Mouse (Mus musculus) kidney, embryonic 15.5 days (tissue): Measurements from ENCODE around the gene Sema7a. TPM values are rescaled to one million over a fixed set of nuclear protein-coding genes. Genes with fewer than 3 reads are reported as not detected.

Experiments
- polyA plus RNA-seq: library from polyadenylated mRNA; unstranded; fragments of >200 nt; fragmentation: Nextera tagmentation; extraction: Ambion mirVana; gene quantifications from 2 replicates; pipeline ENCODE4 v1.2.1, GENCODE M21; 2015

The Sema7a gene
- polyA plus RNA-seq, 1 experiment from 2014 or later: 0.39 TPM

Other genes starting within 250 kb of the Sema7a start
- 33.6 and 34.4 TPM in 2 replicates for gene Edc3, start 231.6 kb upstream of the Sema7a start, polyA plus RNA-seq
- 71.0 and 71.8 TPM in 2 replicates for gene Clk3, start 174.3 kb upstream of the Sema7a start, polyA plus RNA-seq
- 6.2 and 9.1 TPM in 2 replicates for gene Arid3b, start 103.3 kb upstream of the Sema7a start, polyA plus RNA-seq
- 104 and 114 TPM in 2 replicates for gene Ubl7, start 29.1 kb upstream of the Sema7a start, polyA plus RNA-seq
- 15.7 and 46.0 TPM in 2 replicates for gene Cyp11a1, start 66.3 kb downstream of the Sema7a start, polyA plus RNA-seq
- gene Stra6, start 123.7 kb downstream of the Sema7a start, polyA plus RNA-seq: 28.0 and 29.7 TPM in 2 replicates
- 0.29 and 0.44 TPM in 2 replicates for gene Ccdc33, start 178.7 kb downstream of the Sema7a start, polyA plus RNA-seq